Mouse (Mus musculus): Measurements from ENCODE around the gene Wdr46. TPM values are rescaled to one million over a fixed set of nuclear protein-coding genes. Genes with fewer than 3 reads are reported as not detected.
"Not testable (repeated sequence)": the region's sequence is repeated elsewhere in the genome, so short reads cannot be mapped to it uniquely, and the experiment has no call there.

The Wdr46 gene
- total RNA-seq, 2 experiments from 2014 or later: 18.8 to 20.0 TPM

DNA sequence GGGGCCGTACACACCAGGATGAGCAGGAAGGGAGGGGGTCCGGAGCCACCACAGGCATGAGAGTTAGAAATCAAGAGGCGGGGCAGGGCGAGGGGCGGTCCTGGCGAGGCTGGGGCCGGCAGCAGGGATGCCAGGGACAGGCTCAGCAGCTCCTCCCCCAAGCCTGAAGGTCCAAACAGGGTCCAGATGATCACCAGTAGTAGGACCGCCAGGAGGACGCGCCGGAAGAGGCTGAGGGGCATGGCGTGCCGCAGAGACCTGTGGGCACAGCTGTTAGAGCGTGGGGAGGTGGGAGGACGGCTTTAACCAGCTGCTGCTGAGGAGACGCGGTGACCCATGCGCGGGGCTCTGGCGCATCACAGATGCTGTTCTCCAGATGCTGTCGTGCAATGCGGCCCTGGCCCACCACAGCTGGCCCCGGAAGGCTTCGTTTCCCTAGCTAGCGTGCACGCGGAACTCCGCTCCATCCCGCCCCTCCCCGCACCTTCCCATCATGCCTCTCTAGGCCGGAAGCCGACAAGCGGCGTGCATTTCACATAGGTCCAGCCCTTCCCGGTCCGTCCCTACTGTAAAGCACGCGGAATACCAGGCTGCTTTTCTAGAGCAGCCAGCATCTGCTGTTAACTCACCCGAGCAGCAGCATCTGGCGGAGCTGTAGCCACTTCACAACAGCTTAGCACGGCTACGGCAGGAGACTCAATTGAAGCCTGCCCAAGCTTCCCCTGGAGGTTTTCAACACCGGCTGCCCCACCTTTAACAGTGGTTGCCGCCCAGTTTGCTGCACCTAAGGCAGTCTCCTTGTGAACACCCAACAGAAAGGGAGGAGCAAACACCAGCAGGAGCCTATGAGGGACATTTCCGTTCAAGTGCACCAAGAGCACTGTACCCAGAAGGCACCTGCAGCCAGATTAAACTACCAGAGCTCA is 10.8 kb downstream of the Wdr46 start, which contains the start of gene B3galt4:
Gene B3galt4 (minus strand): TSS at position 468 of the 926 bp plus-strand sequence.
- DNase-seq (ENCODE audit: low spot score in 2 of 2): peak; percentile 66 to 83

DNA sequence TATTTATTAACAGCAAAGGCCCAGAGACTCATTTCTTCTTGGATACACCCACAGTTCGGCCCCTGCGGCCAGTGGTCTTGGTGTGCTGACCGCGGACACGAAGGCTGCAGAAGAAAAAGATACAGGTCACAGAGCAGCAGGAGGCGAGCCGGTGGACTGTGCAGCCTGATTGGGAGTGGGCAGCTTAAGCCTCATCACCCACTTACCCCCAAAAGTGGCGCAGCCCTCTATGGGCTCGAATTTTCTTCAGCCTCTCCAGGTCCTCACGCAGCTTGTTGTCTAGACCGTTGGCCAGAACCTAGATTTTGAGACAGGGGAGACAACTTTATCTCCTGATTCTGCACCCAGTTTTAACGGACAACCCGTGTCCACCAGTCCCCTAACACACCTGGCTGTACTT is 11.6 kb downstream of the Wdr46 start:
- not testable (repeated sequence) for DNase-seq (ENCODE audit: low spot score in 2 of 2)

DNA sequence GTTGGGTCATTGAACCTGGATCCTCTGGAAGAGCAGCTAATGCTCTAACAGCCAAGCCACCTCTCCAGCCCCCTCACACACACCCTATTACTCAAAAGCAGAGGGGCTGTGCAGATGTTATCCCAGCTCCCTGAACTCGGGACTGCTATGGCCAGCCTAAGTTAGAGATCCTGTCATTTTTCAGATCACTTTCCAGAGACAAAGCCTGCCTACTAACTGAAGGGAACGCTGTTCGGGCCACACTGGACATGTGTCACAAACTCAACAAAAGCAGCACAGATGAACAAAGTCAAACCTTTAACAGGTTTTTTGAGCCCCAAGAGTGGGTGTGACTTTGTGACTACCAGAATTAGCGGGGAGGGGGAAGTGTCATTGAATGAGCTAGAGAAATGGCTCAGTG is 12.4 kb downstream of the Wdr46 start:
- DNase-seq (ENCODE audit: low spot score in 2 of 2): no peak

DNA sequence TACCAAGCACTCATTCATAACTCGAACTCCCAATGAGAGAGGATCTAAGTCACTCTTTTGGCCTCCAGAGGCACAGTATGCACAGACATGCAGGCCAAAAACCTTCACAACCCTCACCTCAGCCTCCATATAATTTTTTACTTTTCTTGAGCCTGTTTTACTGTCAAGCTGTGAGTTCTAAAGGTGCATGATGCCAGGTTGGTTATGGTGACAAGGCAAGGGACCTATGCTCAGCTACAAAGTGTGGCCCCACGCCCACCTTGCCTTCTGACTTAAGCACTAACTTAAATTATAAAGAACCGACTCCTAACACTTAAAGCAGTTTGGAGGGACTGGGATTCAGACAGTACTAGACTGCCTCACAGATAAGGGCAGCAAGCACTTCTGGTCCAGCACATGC is 12.8 kb downstream of the Wdr46 start:
- DNase-seq (ENCODE audit: low spot score in 2 of 2): no peak

DNA sequence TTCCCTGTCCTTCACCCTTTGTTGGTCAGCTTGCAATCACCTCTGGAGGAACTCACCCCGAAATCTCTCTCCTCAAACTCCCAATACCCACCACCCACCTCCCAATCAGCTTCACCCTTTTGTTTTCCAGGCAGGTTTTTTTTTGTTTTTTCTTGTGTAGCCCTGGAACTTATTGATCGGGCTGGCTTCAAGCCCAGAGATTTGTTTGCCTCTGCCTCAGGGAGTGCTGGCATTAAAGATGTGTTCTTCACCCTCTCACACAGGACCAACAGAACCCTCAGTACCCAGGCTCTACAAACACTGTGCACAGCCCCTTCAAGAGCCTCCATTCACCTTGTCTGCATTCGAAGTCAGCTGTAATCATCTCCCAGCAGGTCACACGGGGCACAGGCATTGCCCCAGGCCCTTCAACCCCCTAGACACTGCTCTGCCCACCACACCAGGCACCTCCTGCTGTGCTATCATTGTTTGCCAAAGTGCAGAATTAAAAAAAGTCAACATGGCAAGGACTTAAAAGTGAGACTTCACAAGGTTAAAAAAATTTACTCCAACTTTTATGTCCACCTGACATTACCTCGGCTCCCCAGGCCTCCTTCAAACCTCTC is 13.6 kb downstream of the Wdr46 start:
- DNase-seq (ENCODE audit: low spot score in 2 of 2): no peak

DNA sequence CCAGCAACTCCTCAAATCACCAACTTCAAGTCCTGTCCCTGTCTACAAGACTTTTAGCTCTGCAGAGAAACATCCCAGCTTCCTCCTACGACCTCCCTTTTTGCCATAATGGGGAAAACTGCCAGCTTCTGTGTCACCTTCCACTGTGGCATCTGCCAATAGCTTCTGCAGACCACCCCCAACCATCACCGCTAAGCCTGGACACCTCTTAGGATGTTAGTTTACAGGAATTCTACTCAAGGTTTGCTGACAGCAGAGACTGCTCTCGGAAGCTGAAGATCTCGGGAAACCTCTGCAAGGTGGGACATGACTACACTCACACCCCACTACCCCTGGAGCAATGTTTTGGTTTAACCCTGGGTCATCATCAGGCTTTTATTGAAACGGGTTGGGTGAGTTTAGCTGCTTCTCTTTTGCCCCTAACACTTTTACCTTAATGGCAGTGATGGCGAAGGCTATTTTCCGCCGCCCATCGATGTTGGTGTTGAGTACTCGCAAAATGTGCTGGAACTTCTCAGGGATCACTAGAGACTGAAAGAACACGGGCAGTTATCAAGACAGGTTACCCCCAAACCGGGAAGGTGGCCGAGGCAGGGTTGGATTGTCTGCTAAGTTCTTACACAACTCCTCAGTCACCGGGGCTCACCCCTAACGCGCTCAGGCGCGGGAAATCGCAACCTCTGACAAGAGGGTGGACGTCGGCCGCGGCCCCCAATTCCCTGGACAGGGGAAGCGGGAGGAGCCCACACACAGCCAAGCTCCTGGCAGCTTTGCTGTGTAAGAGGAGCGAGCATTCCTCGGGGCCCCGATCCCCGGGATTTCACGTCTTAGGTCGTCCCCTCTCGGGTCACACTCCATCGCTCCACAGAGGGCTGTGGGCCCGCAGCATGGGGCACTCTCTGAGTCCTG is 14.4 kb downstream of the Wdr46 start:
- DNase-seq (ENCODE audit: low spot score in 2 of 2): no peak

DNA sequence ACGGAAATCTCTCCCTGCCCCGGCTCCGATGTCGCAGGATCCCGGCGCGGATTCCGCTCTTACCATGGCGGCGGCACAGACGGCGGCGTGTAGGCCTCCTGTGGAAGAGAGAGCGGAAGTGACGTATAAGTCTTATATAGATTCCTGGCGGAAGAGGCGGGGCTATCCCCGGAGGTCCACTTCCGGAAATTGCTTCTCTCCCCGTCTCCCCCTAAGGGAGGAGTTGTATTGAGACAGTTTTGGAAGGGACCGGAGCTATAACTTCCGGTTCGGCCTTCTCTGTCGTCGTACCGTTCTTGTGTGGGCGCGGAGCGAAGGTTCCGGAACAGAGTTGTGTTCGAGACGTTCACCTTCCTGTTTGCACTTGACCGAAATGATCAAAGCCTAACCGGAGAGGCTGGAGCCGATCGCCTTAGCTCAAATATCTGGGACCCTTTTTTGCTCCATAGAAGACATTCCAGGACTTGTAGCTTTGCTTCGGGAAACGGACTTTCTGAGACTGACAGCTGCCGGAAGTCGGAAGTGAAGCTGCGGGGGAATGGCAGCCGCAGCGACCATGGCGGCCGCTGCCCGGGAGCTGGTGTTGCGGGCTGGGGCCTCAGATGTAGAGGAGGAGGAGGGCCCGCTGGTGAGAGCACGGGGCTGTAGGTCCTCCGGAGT is 15.2 kb downstream of the Wdr46 start, which contains the start of the genes Vps52 and Rps18:
Gene Vps52 (plus strand): TSS at position 258 of the 660 bp plus-strand sequence.
Gene Rps18 (minus strand): TSS at position 447 of the 660 bp plus-strand sequence.
- DNase-seq (ENCODE audit: low spot score in 2 of 2): peak; percentile 83 to 92

DNA sequence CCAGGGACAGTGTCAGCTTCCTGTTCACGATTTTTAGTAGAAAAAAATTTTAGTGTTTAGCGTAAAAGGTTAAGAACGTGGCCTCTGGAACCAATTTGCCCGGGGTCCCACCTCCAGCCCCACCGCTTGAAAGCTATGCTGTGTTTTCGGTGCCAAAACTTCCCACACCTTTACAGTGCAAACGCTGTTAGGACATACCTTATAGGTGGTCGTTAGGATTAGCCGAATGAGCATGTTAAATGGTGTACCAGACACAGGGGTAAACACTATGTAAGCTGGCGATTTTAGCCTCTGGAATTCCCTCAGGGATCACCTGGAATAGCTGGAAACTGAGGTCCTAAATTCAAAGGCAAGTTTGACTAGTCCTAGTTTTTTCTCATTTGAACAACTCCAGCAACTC is 15.9 kb downstream of the Wdr46 start:
- no peak for DNase-seq (ENCODE audit: low spot score in 2 of 2)

DNA sequence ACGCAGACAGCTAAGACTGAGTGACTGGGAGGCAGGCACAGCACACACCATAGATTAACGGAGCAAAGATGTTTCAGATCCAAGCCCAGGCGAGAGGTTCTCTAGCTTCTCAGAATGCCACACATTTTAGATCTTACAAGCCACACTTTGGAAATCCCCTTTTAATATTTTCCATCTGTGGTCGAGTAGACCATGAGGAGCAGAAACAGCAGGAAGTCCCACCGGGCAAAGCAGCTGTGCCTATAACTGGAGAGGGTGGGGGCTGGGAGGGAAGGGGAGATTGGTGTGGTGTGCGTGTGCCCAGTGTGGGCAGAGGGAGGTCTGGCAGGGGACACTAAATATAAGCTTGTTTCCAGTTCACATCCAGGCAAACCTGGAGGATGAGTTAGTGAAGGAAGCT is 17.0 kb downstream of the Wdr46 start:
- DNase-seq (ENCODE audit: low spot score in 2 of 2): no peak

DNA sequence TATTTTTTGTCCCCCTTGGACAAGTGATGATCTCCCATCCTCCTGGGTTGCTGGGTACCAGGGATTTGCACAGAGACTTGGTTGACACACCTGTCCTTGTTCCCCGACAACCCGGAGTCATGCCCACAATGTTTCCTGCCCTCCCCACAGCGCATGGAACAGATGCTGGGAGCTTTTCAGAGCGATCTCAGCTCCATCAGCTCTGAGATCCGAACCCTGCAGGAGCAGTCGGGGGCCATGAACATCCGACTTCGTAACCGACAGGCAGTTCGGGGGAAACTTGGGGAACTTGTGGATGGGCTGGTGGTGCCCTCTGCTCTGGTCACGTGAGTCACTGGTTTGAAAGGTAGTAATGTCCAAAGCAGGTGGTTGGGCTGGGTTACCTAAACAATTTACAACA is 18.0 kb downstream of the Wdr46 start:
- no peak for DNase-seq (ENCODE audit: low spot score in 2 of 2)

DNA sequence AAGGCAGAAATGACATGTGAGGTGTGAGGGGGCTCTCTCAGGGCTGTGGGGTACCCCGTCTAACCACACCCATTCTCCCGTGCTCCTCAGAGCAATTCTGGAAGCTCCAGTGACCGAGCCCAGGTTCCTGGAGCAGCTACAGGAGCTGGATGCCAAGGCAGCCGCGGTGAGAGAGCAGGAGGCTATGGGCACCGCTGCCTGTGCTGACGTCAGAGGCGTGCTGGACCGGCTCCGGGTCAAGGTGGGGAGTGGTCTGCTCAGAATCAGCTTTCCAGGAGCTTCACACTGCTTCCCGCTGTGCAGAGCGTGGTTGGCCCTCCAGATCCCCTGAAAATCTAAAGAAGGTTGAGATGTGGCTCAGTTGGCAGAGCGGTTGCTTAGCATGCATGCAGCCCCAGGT is 18.7 kb downstream of the Wdr46 start:
- no peak for DNase-seq (ENCODE audit: low spot score in 2 of 2)

DNA sequence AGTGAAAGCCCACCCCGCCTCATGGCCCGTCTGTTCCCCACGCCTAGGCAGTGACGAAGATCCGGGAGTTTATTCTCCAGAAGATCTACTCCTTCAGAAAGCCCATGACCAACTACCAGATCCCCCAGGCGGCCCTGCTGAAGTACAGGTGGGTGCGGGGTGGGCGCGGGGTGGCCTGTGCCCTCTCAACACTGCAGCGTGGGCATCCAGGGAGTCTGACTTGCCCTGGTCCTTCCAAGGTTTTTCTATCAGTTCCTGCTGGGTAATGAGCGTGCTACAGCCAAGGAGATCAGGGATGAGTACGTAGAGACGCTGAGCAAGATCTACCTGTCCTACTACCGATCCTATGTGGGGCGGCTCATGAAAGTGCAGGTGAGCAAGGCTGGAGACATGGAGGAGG is 19.5 kb downstream of the Wdr46 start:
- DNase-seq (ENCODE audit: low spot score in 2 of 2): no peak

DNA sequence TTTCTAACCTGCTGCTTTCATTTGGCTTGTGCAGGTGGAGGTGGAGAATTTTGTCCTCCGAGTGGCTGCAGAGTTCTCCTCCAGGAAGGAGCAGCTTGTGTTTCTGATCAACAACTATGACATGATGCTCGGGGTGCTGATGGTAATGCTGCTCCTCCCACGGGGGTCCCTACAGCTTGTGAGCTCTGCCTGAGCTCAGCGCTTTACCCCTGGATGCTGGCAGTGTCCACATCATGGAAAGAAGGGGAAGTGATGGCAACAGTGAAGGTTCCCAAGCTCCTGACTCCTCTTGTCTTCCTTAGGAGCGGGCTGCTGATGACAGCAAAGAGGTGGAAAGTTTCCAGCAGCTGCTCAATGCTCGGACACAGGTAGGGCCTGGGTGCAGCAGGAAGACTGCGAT is 22.4 kb downstream of the Wdr46 start:
- DNase-seq (ENCODE audit: low spot score in 2 of 2): no peak

DNA sequence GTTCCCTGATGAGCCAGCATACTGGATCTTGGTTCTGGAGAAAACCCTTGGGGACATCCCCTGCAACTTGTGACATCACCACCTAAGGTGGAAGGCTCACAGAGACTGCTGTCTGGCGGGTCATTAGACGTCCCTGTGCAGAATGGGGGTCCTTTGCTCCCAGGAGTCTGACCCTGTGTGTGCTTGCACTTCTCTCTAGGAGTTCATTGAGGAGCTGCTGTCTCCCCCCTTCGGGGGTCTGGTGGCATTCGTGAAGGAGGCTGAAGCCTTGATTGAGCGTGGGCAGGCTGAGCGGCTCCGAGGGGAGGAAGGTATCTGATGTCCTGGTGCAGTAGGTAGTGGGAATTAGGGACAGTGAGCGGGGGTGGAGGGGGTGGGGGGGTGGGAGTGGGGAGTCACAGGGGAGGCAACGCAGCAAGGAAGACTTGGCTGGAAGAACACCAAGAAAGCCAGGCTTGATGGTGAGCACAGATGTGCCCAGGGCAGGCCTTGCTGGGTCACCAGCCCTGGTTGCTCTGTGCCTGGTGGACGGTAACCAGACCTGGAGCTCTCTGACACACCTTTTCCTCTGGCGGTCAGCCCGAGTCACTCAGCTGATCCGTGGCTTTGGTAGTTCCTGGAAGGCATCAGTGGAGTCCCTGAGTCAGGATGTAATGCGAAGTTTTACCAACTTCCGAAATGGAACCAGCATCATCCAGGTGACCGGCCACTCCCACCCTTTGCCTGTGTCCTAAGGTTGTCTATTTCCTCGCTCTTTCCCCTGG is 24.8 kb downstream of the Wdr46 start:
- DNase-seq (ENCODE audit: low spot score in 2 of 2): no peak

DNA sequence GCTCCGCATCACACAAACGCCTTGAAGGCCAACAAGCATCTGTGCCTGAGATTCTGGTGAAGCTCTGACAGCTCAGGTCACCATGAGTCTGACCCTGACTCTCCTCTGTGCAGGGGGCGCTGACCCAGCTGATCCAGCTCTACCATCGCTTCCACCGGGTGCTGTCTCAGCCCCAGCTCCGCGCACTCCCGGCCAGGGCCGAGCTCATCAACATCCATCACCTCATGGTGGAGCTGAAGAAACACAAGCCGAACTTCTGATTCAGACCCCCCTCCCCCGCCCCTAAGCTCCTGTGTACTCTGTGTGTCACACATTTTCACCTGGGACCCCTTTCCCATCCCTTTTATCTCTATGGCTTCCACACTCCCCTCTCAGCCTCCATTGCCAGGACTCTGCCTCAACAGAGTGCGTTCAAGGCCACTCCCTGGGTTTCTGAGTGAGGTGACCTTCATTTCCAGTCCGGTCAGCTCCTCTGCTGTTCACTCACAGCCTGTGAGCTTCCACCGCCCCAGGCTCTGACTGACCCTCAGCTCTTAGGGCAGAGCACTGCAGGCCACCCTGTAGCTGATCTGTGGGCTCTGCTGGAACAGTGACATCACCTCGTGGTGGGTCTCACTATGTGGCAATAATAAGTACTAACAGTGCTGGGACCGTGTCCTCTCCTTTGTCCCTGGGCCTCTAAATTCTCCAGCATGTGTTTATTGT is 25.5 kb downstream of the Wdr46 start:
- no peak for DNase-seq (ENCODE audit: low spot score in 2 of 2)

DNA sequence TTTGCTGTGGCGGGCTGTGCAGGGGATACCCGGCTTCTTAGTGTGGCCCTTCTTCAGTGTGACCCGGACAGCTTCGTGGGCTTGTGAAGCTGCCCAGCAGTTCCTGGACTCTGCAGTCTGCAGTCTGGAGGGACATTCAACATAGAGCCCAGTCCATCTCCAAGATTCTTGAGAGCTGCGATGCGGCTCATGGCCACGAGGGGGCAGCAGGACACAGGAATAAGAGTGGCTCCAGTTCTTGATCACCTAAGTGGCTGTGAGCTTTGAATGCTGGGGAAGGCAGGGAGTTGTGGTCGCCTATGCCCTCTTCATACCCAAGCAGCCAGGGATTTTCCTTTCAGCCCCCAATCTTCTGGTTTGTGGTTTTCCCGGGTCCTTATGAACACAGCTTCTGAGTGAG is 28.0 kb downstream of the Wdr46 start:
- DNase-seq (ENCODE audit: low spot score in 2 of 2): peak in 1 of 2 experiments; percentile 72

DNA sequence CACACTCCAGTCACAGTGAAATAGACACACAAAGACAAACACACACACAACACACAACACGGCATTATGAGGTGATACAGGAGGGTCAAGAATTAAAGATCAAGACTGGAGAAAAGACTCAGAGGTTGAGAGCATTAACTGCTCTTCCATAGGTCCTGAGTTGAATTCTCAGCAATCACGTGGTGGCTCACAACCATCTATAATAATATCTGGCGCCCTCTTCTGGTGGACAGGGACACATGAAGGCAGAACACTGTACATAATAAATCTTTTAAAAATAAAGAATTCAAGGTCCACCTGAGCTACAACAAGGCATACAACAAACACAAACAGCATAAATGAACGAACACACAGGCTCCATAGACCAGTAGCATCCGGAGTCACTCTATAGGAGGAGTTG is 28.5 kb downstream of the Wdr46 start:
- no peak for DNase-seq (ENCODE audit: low spot score in 2 of 2)

DNA sequence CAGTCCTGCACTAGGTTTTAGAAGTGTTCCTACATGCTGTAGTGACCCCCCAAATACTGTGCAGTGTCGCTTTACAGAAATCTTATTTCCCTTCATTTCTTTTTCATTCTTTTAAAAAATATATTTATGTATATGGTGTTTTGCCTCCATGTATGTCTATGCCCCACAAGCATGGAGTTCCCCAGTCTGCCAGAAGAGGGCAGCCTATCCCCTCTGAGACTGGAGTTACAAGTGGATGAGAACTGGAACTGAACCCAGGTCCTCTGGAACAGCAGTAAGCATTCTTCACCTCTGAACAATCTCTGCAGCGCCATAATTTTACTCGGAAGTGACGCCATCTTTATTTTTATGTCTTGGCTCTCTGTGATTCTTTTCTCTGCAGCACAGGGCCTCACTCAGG is 28.9 kb downstream of the Wdr46 start:
- no peak for DNase-seq (ENCODE audit: low spot score in 2 of 2)

DNA sequence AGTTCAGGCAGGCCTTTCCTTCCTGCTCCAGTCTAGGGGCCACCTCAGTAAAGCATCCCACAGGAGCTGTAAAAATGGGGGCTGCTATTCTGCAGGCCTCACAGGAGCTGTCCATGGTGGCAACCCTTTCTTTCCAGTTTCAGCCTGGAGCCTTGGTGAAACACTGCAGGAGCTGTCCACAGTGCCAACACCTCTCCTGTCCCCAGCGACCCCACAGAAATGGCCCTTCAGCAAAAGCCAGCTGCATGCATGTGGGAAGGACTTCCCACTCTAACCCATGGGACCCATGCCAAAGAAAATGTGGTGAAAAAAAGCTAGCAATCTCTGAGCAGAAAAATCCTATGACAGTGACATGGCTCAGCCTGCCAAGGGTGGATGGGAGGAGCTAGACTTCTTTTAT is 32.2 kb downstream of the Wdr46 start:
- no peak for DNase-seq (ENCODE audit: low spot score in 2 of 2)

Measured in gastrocnemius, postnatal 4 days (tissue).